Mouse (Mus musculus) neural tube, embryonic 15.5 days (tissue): ENCODE measurements around the gene Gm16405. TPM values are rescaled to one million over a fixed set of nuclear protein-coding genes. Genes with fewer than 3 reads are reported as not detected.
"Not testable (repeated sequence)": the region's sequence is repeated elsewhere in the genome, so short reads cannot be mapped to it uniquely, and the experiment has no call there.

ENCODE experiments used
- ATAC-seq: fragments of 200-750 bp; cut with Nextera tagmentation; 2 replicates; pipeline ENCODE4 v1.8.0; 2017; ENCODE audit warnings: mild to moderate bottlenecking, moderate TSS enrichment, moderate library complexity; ENCODE audit not compliant: low FRiP score
- H3K27ac ChIP-seq: fragments of 300-500 bp; sonication (generic); replicated peaks from 2 replicates; pipeline ENCODE4 v1.5.1; 2015; ENCODE audit warnings: mild to moderate bottlenecking, inconsistent platforms
- H3K27me3 ChIP-seq: fragments of 300-500 bp; sonication (generic); replicated peaks from 2 replicates; pipeline ENCODE4 v1.6.1; 2015; ENCODE audit warnings: inconsistent platforms
- H3K36me3 ChIP-seq: fragments of 300-500 bp; sonication (generic); 2 replicates; pipeline ENCODE4 v1.6.1; 2015; ENCODE audit warnings: inconsistent platforms
- H3K4me1 ChIP-seq: fragments of 300-500 bp; sonication (generic); 2 replicates; pipeline ENCODE4 v1.6.1; 2015; ENCODE audit warnings: inconsistent platforms
- H3K4me2 ChIP-seq: fragments of 300-500 bp; sonication (generic); 2 replicates; pipeline ENCODE4 v1.6.1; 2015; ENCODE audit warnings: inconsistent platforms, mild to moderate bottlenecking, moderate library complexity
- H3K4me3 ChIP-seq: fragments of 300-500 bp; sonication (generic); replicated peaks from 2 replicates; pipeline ENCODE4 v1.5.1; 2015; ENCODE audit warnings: mild to moderate bottlenecking, inconsistent platforms
- H3K9ac ChIP-seq: fragments of 300-500 bp; sonication (generic); replicated peaks from 2 replicates; pipeline ENCODE4 v1.6.1; 2015; ENCODE audit warnings: mild to moderate bottlenecking, inconsistent platforms
- H3K9me3 ChIP-seq: fragments of 300-500 bp; sonication (generic); replicated peaks from 2 replicates; pipeline ENCODE4 v1.6.1; 2016; ENCODE audit warnings: inconsistent platforms
- WGBS: fragments of 180-500 bp; shearing (Covaris S2); methylation state at CpG from one replicate; pipeline ENCODE4 v1.1.7; 2015; ENCODE audit warnings: mixed read lengths; 5-methylcytosine and 5-hydroxymethylcytosine counted together
- polyA plus RNA-seq: library from polyadenylated mRNA; unstranded; fragments of >200 nt; fragmentation: Nextera tagmentation; extraction: Ambion mirVana; gene quantifications from 2 replicates; pipeline ENCODE4 v1.2.1, GENCODE M21; 2015

The Gm16405 gene
- not detected in 2 replicates for polyA plus RNA-seq

DNA sequence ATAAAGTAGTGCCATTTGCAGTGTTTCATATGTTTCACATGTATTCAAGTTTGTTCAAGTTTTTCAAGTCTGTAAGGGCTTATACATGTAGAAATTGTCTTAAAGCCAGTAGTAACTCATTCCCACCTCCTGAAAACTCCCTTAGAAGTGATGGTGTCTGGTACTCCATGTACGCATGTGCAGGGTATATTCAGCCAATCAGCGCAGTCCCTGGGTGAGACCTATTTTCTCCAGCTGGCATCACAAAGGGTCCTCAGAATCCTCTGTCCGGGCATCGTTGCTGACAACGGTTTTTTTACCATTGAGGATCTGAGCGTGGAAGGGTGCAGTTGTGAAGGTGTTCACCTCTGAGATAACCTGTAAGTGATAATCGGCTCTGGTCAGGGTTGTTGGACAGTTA, at the start of gene Gm16405:
Gene Gm16405 (plus strand): TSS at position 301 of the 400 bp plus-strand sequence.
- H3K27me3 ChIP-seq, H3K9me3 ChIP-seq, H3K4me2 ChIP-seq, ATAC-seq, H3K9ac ChIP-seq, H3K4me3 ChIP-seq, H3K27ac ChIP-seq, H3K4me1 ChIP-seq, H3K36me3 ChIP-seq: not testable (repeated sequence)
- WGBS, result no CpG with 5 or more reads among the region's 7 CpGs

Other genes with a start within 250 kb of the Gm16405 start
- gene Gm16430, start 91.0 kb downstream of the Gm16405 start, polyA plus RNA-seq, result not detected in 2 replicates